Mouse (Mus musculus) midbrain, embryonic 14.5 days (tissue): ENCODE measurements around the gene Pcp4l1. TPM values are rescaled to one million over a fixed set of nuclear protein-coding genes. Genes with fewer than 3 reads are reported as not detected.
"Not testable (repeated sequence)": the region's sequence is repeated elsewhere in the genome, so short reads cannot be mapped to it uniquely, and the experiment has no call there.

Experiments
- ATAC-seq: fragments of 200-750 bp; cut with Nextera tagmentation; 2 replicates; pipeline ENCODE4 v1.8.0; 2017; ENCODE audit warnings: moderate number of reproducible peaks, moderate library complexity; ENCODE audit not compliant: low FRiP score, low TSS enrichment
- DNase-seq: peaks from one replicate; pipeline ENCODE4 v3.0.0-alpha.2; 2015
- H3K27ac ChIP-seq: fragments of 300-500 bp; sonication (generic); replicated peaks from 2 replicates; pipeline ENCODE4 v1.5.1; 2014; ENCODE audit warnings: mild to moderate bottlenecking, low read depth, low read length, moderate library complexity
- H3K27me3 ChIP-seq: fragments of 300-500 bp; sonication (generic); 2 replicates; pipeline ENCODE4 v1.6.1; 2014; ENCODE audit warnings: low read length, control low read depth, mixed read lengths; ENCODE audit not compliant: control insufficient read depth, insufficient read depth
- H3K36me3 ChIP-seq: fragments of 300-500 bp; sonication (generic); 2 replicates; pipeline ENCODE4 v1.6.1; 2014; ENCODE audit warnings: low read length, control low read depth; ENCODE audit not compliant: control insufficient read depth, insufficient read depth
- H3K4me1 ChIP-seq: fragments of 300-500 bp; sonication (generic); 2 replicates; pipeline ENCODE4 v1.6.1; 2014; ENCODE audit warnings: mild to moderate bottlenecking, antibody characterized with exemption, low read length, control low read depth; ENCODE audit not compliant: control insufficient read depth, insufficient read depth
- H3K4me2 ChIP-seq: fragments of 300-500 bp; sonication (generic); 2 replicates; pipeline ENCODE4 v1.6.1; 2014; ENCODE audit warnings: mild to moderate bottlenecking, low read length, moderate library complexity
- H3K4me3 ChIP-seq: fragments of 300-500 bp; sonication (generic); replicated peaks from 2 replicates; pipeline ENCODE4 v1.5.1; 2014; ENCODE audit warnings: low read depth, low read length
- H3K9ac ChIP-seq: fragments of 300-500 bp; sonication (generic); replicated peaks from 2 replicates; pipeline ENCODE4 v1.6.1; 2014; ENCODE audit warnings: mild to moderate bottlenecking, low read length, moderate library complexity
- H3K9me3 ChIP-seq: fragments of 300-500 bp; sonication (generic); 2 replicates; pipeline ENCODE4 v1.6.1; 2016; ENCODE audit warnings: low read length, control low read depth, mixed read lengths; ENCODE audit not compliant: control insufficient read depth
- WGBS: fragments of 180-500 bp; shearing (Covaris S2); extraction: QIAGEN DNeasy Blood & Tissue Kit; methylation state at CpG from one replicate; pipeline ENCODE4 v1.1.7; 2014; 5-methylcytosine and 5-hydroxymethylcytosine counted together
- polyA plus RNA-seq: library from polyadenylated mRNA; unstranded; fragments of >200 nt; fragmentation: Nextera tagmentation; extraction: Ambion mirVana; gene quantifications from 2 replicates; pipeline ENCODE4 v1.2.1, GENCODE M21; 2014

Pcp4l1 gene
- 20.0 and 20.5 TPM in 2 replicates for polyA plus RNA-seq

- Histone ChIP-seq H3K36me3 (no peaks in the 10 kb centered on the region), H3K4me3 (peak within 1 kb of the TSS; percentile 63), H3K9ac (peak within 1 kb of the TSS; percentile 57), H3K9me3 (no peaks in the 10 kb centered on the region), H3K4me1 (peaks cover 36% of the 10 kb centered on the region), H3K27ac (no peak within 1 kb of the TSS), H3K27me3 (peaks cover 17% of the 10 kb centered on the region), H3K4me2 (peak within 1 kb of the TSS; percentile 97)
- DNase-seq, result peak; percentile 76
- ATAC-seq, result peak; percentile 71
- WGBS, result 0% methylated on average over 33 of the region's 33 CpGs
Measured at GRCm38 (mm10) chr1:171195887-171196397, at the start of gene Pcp4l1. Gene Pcp4l1 (minus strand): TSS chr1:171196268.

GRCm38 (mm10) chr1:171245353-171245752 is 49.3 kb upstream of the Pcp4l1 start:
- no peaks in the 10 kb centered on the region for H3K9me3 ChIP-seq
- H3K36me3 ChIP-seq, result peaks cover 45% of the 10 kb centered on the region
- no peak overlapping the region for H3K4me2 ChIP-seq
- peaks cover 20% of the 10 kb centered on the region for H3K4me1 ChIP-seq
- no peak overlapping the region for H3K27ac ChIP-seq
- ATAC-seq, result no peak
- no peak overlapping the region for H3K9ac ChIP-seq
- 96% methylated on average over 8 of the region's 8 CpGs for WGBS
- H3K4me3 ChIP-seq, result no peak overlapping the region
- no peaks in the 10 kb centered on the region for H3K27me3 ChIP-seq
- no peak for DNase-seq

- not testable (repeated sequence) for H3K27ac ChIP-seq, H3K9me3 ChIP-seq, H3K27me3 ChIP-seq, ATAC-seq, DNase-seq, H3K4me2 ChIP-seq, H3K4me3 ChIP-seq, H3K9ac ChIP-seq
- WGBS, result 83% methylated on average over 12 of the region's 12 CpGs
- peaks cover 79% of the 10 kb centered on the region for H3K36me3 ChIP-seq
- peaks cover 10% of the 10 kb centered on the region for H3K4me1 ChIP-seq
Measured at GRCm38 (mm10) chr1:171241952-171242351, 45.9 kb upstream of the Pcp4l1 start.

- 93% methylated on average over 10 of the region's 10 CpGs for WGBS
- H3K4me3 ChIP-seq, result no peak overlapping the region
- peaks cover 5% of the 10 kb centered on the region for H3K4me1 ChIP-seq
- no peak for DNase-seq
- H3K9ac ChIP-seq, result no peak overlapping the region
- no peak overlapping the region for H3K4me2 ChIP-seq
- H3K9me3 ChIP-seq, result no peaks in the 10 kb centered on the region
- no peaks in the 10 kb centered on the region for H3K27me3 ChIP-seq
- H3K27ac ChIP-seq, result no peak overlapping the region
- peaks cover 89% of the 10 kb centered on the region for H3K36me3 ChIP-seq
- ATAC-seq, result no peak
Measured at GRCm38 (mm10) chr1:171240911-171241310, 44.8 kb upstream of the Pcp4l1 start.

- no peak overlapping the region for H3K27ac ChIP-seq
- no peak for ATAC-seq
- no peaks in the 10 kb centered on the region for H3K9me3 ChIP-seq
- no peaks in the 10 kb centered on the region for H3K27me3 ChIP-seq
- DNase-seq, result no peak
- peaks cover 96% of the 10 kb centered on the region for H3K36me3 ChIP-seq
- H3K4me1 ChIP-seq, result no peaks in the 10 kb centered on the region
- WGBS, result 82% methylated on average over 15 of the region's 15 CpGs
- no peak overlapping the region for H3K4me2 ChIP-seq
- no peak overlapping the region for H3K9ac ChIP-seq
- H3K4me3 ChIP-seq, result no peak overlapping the region
Measured at GRCm38 (mm10) chr1:171239992-171240744, 44.1 kb upstream of the Pcp4l1 start.

- ATAC-seq (no peak), DNase-seq (peak; percentile 69)
- no peak overlapping the region for H3K9ac ChIP-seq
- H3K9me3 ChIP-seq, result no peaks in the 10 kb centered on the region
- no peaks in the 10 kb centered on the region for H3K4me1 ChIP-seq
- H3K27me3 ChIP-seq, result no peaks in the 10 kb centered on the region
- peaks cover 98% of the 10 kb centered on the region for H3K36me3 ChIP-seq
- no peak overlapping the region for H3K4me2 ChIP-seq
- WGBS, result 73% methylated on average over 14 of the region's 14 CpGs
- no peak overlapping the region for H3K4me3 ChIP-seq
- no peak overlapping the region for H3K27ac ChIP-seq
Measured at GRCm38 (mm10) chr1:171238463-171238862, 42.4 kb upstream of the Pcp4l1 start.

GRCm38 (mm10) chr1:171237438-171237837 is 41.4 kb upstream of the Pcp4l1 start:
- WGBS, result 88% methylated on average over 6 of the region's 6 CpGs
- Histone ChIP-seq H3K27ac (no peak overlapping the region), H3K4me2 (no peak overlapping the region), H3K9me3 (no peaks in the 10 kb centered on the region), H3K4me1 (no peaks in the 10 kb centered on the region), H3K4me3 (no peak overlapping the region), H3K9ac (no peak overlapping the region), H3K27me3 (no peaks in the 10 kb centered on the region), H3K36me3 (peaks cover 88% of the 10 kb centered on the region)
- no peak for DNase-seq
- ATAC-seq, result no peak

GRCm38 (mm10) chr1:171235791-171236190 is 39.7 kb upstream of the Pcp4l1 start:
- H3K4me2 ChIP-seq, result no peak overlapping the region
- WGBS, result 90% methylated on average over 4 of the region's 4 CpGs
- H3K27me3 ChIP-seq, result no peaks in the 10 kb centered on the region
- no peaks in the 10 kb centered on the region for H3K4me1 ChIP-seq
- H3K9me3 ChIP-seq, result no peaks in the 10 kb centered on the region
- peaks cover 72% of the 10 kb centered on the region for H3K36me3 ChIP-seq
- DNase-seq (no peak), ATAC-seq (no peak)
- no peak overlapping the region for H3K27ac ChIP-seq
- no peak overlapping the region for H3K4me3 ChIP-seq
- H3K9ac ChIP-seq, result no peak overlapping the region

- 95% methylated on average over 4 of the region's 4 CpGs for WGBS
Measured at GRCm38 (mm10) chr1:171234538-171234937, 38.5 kb upstream of the Pcp4l1 start.

More at GRCm38 (mm10) chr1:171234538-171234937, 38.5 kb upstream of the Pcp4l1 start:
- H3K4me3 ChIP-seq, result no peak overlapping the region
- DNase-seq (no peak), ATAC-seq (no peak)
- H3K36me3 ChIP-seq, result peaks cover 59% of the 10 kb centered on the region
- no peak overlapping the region for H3K4me2 ChIP-seq
- H3K9me3 ChIP-seq, result no peaks in the 10 kb centered on the region
- H3K4me1 ChIP-seq, result no peaks in the 10 kb centered on the region
- H3K9ac ChIP-seq, result no peak overlapping the region
- H3K27me3 ChIP-seq, result no peaks in the 10 kb centered on the region
- H3K27ac ChIP-seq, result no peak overlapping the region
